Mouse (Mus musculus): Measurements from ENCODE around the gene Hspa1a.
A peak's percentile ranks its signal among the peaks of the same experiment; 100 is the strongest.
"Not testable (repeated sequence)": the region's sequence is repeated elsewhere in the genome, so short reads cannot be mapped to it uniquely, and the experiment has no call there.

Hspa1a gene

GRCm38 (mm10) chr17:35000717-35001451 lies 28.9 kb upstream of the Hspa1a start, which contains the start of gene Vars:
Vars (plus strand) TSS chr17:35000987.
- peak; percentile 80 for DNase-seq

- DNase-seq: peak; percentile 17
Measured at GRCm38 (mm10) chr17:34999871-35000716, 28.1 kb upstream of the Hspa1a start.

GRCm38 (mm10) chr17:34998526-34999430 lies 26.8 kb upstream of the Hspa1a start:
- no peak for DNase-seq

GRCm38 (mm10) chr17:34997142-34997483 lies 25.2 kb upstream of the Hspa1a start:
- DNase-seq: no peak

GRCm38 (mm10) chr17:34996411-34997141 lies 24.6 kb upstream of the Hspa1a start:
- DNase-seq: no peak

- not testable (repeated sequence) for DNase-seq
Measured at GRCm38 (mm10) chr17:34995927-34996326, 24.0 kb upstream of the Hspa1a start.

GRCm38 (mm10) chr17:34995192-34995591 lies 23.2 kb upstream of the Hspa1a start:
- not testable (repeated sequence) for DNase-seq

GRCm38 (mm10) chr17:34994751-34995150 lies 22.8 kb upstream of the Hspa1a start:
- DNase-seq: no peak

GRCm38 (mm10) chr17:34984218-34984617 lies 12.3 kb upstream of the Hspa1a start:
- DNase-seq: no peak

- DNase-seq: no peak
Measured at GRCm38 (mm10) chr17:34982328-34982727, 10.4 kb upstream of the Hspa1a start.

GRCm38 (mm10) chr17:34981690-34982180 lies 9.8 kb upstream of the Hspa1a start, which contains the start of gene Lsm2:
Lsm2 (plus strand) TSS chr17:34981862.
- peak; percentile 90 for DNase-seq

GRCm38 (mm10) chr17:34980655-34981054 lies 8.7 kb upstream of the Hspa1a start:
- DNase-seq: no peak

GRCm38 (mm10) chr17:34979631-34980030 lies 7.7 kb upstream of the Hspa1a start:
- no peak for DNase-seq

GRCm38 (mm10) chr17:34978239-34978638 lies 6.3 kb upstream of the Hspa1a start:
- no peak for DNase-seq

- DNase-seq: no peak
Measured at GRCm38 (mm10) chr17:34977000-34977399, 5.0 kb upstream of the Hspa1a start.

GRCm38 (mm10) chr17:34975581-34976492 lies 3.9 kb upstream of the Hspa1a start:
- no peak for DNase-seq

- not testable (repeated sequence) for DNase-seq
Measured at GRCm38 (mm10) chr17:34971694-34972068, 275 bp downstream of the Hspa1a start.

GRCm38 (mm10) chr17:34970850-34971249 lies 1.1 kb downstream of the Hspa1a start:
- not testable (repeated sequence) for DNase-seq

- not testable (repeated sequence) for DNase-seq
Measured at GRCm38 (mm10) chr17:34969822-34970221, 2.1 kb downstream of the Hspa1a start, which contains the start of gene Gm20481. Gm20481 (plus strand) TSS chr17:34969912.

- no peak for DNase-seq
Measured at GRCm38 (mm10) chr17:34965627-34966026, 6.3 kb downstream of the Hspa1a start.

- no peak for DNase-seq
Measured at GRCm38 (mm10) chr17:34964640-34965049, 7.3 kb downstream of the Hspa1a start.
